In genomic region chr4:142023166-142023565, GRCm38 (mm10) we compare ENCODE assay signal across 31 mouse cellular contexts. TPM values are rescaled to one million over a fixed set of nuclear protein-coding genes. Genes with fewer than 3 reads are reported as not detected.
DNase-seq lines count a peak whose midpoint lies in the region; ATAC-seq and TF ChIP-seq lines count a peak whose summit lies in the region.
"Had no signal": no experiment of that assay in that cellular context is flagged by ENCODE, and none has a peak within 500 bp of the region (broad histone marks: within the 10 kb centered on the region; RNA-seq: fewer than 3 reads in every experiment).

No protein-coding gene starts in this region.

- no peaks in the 10 kb centered on the region for H3K27me3 ChIP-seq in kidney, postnatal 0 days (ENCODE audit: insufficient read depth, low read length)
- H3K27me3 ChIP-seq: embryonic facial prominence, embryonic 13.5 days; forebrain, embryonic 15.5 days; heart, embryonic 12.5 days; hindbrain, embryonic 15.5 days; limb, embryonic 15.5 days; midbrain, embryonic 12.5 days; neural tube, embryonic 13.5 days had no signal

- no peak overlapping the region for H3K9ac ChIP-seq in kidney, postnatal 0 days (ENCODE audit: low read depth, low read length)
- H3K9ac ChIP-seq: embryonic facial prominence, embryonic 13.5 days; forebrain, embryonic 15.5 days; heart, embryonic 12.5 days; hindbrain, embryonic 15.5 days; limb, embryonic 15.5 days; liver, embryonic 15.5 days; lung, embryonic 14.5 days; midbrain, embryonic 12.5 days; neural tube, embryonic 13.5 days had no signal

- peak; percentile 61 for DNase-seq in kidney, postnatal 0 days (ENCODE audit: low spot score)
- DNase-seq in kidney, postnatal 14 days = no peak
- DNase-seq in R1 (ENCODE audit: low read depth, low spot score) = peak; percentile 66
- DNase-seq in left cerebral cortex, postnatal 14 days (ENCODE audit: low spot score in 2 of 2) = no peak
- DNase-seq in thymus, postnatal 14 days = no peak
- DNase-seq: adrenal gland, postnatal 10 days; cerebellum, adult 11 months; cerebellum, adult 9-10 months; cerebellum, postnatal 36 days; gastrocnemius, adult 2 months; gastrocnemius, postnatal 36 days; heart, adult 2 months; kidney, adult 8-10 months; kidney, postnatal 10 days; lung, embryonic 14.5 days had no signal

- 73% methylated on average over 4 of the region's 4 CpGs for WGBS in kidney, postnatal 0 days

- H3K27ac ChIP-seq in kidney, postnatal 0 days = no peak overlapping the region
- H3K27ac ChIP-seq: embryonic facial prominence, embryonic 13.5 days; forebrain, embryonic 10.5 days; forebrain, embryonic 15.5 days; gastrocnemius, adult 2 months; heart, adult 2 months; hindbrain, embryonic 10.5 days; hindbrain, embryonic 15.5 days; limb, embryonic 10.5 days; limb, embryonic 15.5 days; liver, embryonic 15.5 days; midbrain, embryonic 12.5 days; neural tube, embryonic 13.5 days had no signal

- no peak for TF ChIP-seq CTCF in kidney, postnatal 0 days (IDR thresholded peaks at IDR 0.05; ENCODE audit: low read depth)

- no peak overlapping the region for H3K4me3 ChIP-seq in kidney, postnatal 0 days (replicated peaks; ENCODE audit: low read depth, low read length)
- H3K4me3 ChIP-seq: embryonic facial prominence, embryonic 13.5 days; forebrain, embryonic 10.5 days; forebrain, embryonic 15.5 days; gastrocnemius, adult 2 months; heart, adult 2 months; heart, embryonic 12.5 days; hindbrain, embryonic 10.5 days; hindbrain, embryonic 15.5 days; limb, embryonic 10.5 days; limb, embryonic 15.5 days; liver, embryonic 15.5 days; midbrain, embryonic 12.5 days; myocyte; neural tube, embryonic 13.5 days had no signal

- no peak overlapping the region for H3K4me2 ChIP-seq in kidney, postnatal 0 days (ENCODE audit: low read length)
- H3K4me2 ChIP-seq: embryonic facial prominence, embryonic 13.5 days; forebrain, embryonic 15.5 days; heart, embryonic 12.5 days; hindbrain, embryonic 15.5 days; limb, embryonic 15.5 days; liver, embryonic 15.5 days; lung, embryonic 14.5 days; midbrain, embryonic 12.5 days; neural tube, embryonic 13.5 days had no signal

- H3K9me3 ChIP-seq in kidney, postnatal 0 days (replicated peaks; ENCODE audit: low read length) = no peaks in the 10 kb centered on the region
- H3K9me3 ChIP-seq: embryonic facial prominence, embryonic 13.5 days; forebrain, embryonic 15.5 days; heart, embryonic 12.5 days; hindbrain, embryonic 10.5 days; hindbrain, embryonic 15.5 days; limb, embryonic 10.5 days; limb, embryonic 15.5 days; liver, embryonic 15.5 days; midbrain, embryonic 12.5 days; neural tube, embryonic 13.5 days had no signal

- H3K36me3 ChIP-seq in kidney, postnatal 0 days (ENCODE audit: insufficient read depth, low read length) = no peaks in the 10 kb centered on the region
- H3K36me3 ChIP-seq: embryonic facial prominence, embryonic 13.5 days; forebrain, embryonic 10.5 days; forebrain, embryonic 15.5 days; heart, embryonic 12.5 days; hindbrain, embryonic 10.5 days; hindbrain, embryonic 15.5 days; limb, embryonic 10.5 days; limb, embryonic 15.5 days; liver, embryonic 15.5 days; midbrain, embryonic 12.5 days; neural tube, embryonic 13.5 days had no signal

- intact Hi-C loops in left cerebral cortex, postnatal 14 days (cut with DNase I) = no loop called here

- no peaks in the 10 kb centered on the region for H3K4me1 ChIP-seq in kidney, postnatal 0 days (replicated peaks; ENCODE audit: insufficient read depth, low read length)
- H3K4me1 ChIP-seq: forebrain, embryonic 15.5 days; hindbrain, embryonic 15.5 days; limb, embryonic 15.5 days; midbrain, embryonic 12.5 days; neural tube, embryonic 13.5 days had no signal

- ATAC-seq in kidney, postnatal 0 days (replicated peaks; ENCODE audit: low FRiP score, low read depth) = no peak
- peak; percentile 77 for ATAC-seq in granulocyte monocyte progenitor cell, adult 5-6 weeks (replicated peaks; ENCODE audit: poor library complexity, severe bottlenecking)
- ATAC-seq in megakaryocyte progenitor cell, adult 5-6 weeks (replicated peaks; ENCODE audit: poor library complexity) = peak; percentile 80
- ATAC-seq: CD4-positive, CD25-positive, alpha-beta regulatory T cell, adult 4 months; forebrain, embryonic 15.5 days; inflammation-experienced regulatory T-cells, adult 6 months had no signal

RNA-seq across cellular contexts. Expression of gene Fhad1, which starts 8.3 kb away (rescaled TPM):
- 0.32 and 0.50 TPM in 2 replicates for polyA plus RNA-seq in kidney, postnatal 0 days (2015; fragmentation: Nextera tagmentation; extraction: Ambion mirVana)
- total RNA-seq in granulocyte monocyte progenitor cell, adult 5-6 weeks (2014; fragmentation: Nextera tagmentation) = not detected in 2 replicates
- 0.39 TPM in 1 of 2 replicates, not detected in the other for total RNA-seq in granulocyte monocyte progenitor cell, adult 5-6 weeks (2017)
- 0.20 TPM in 1 of 2 replicates, not detected in the other for total RNA-seq in megakaryocyte progenitor cell, adult 5-6 weeks (2015)
- 1.2 TPM in 1 of 2 replicates, not detected in the other for total RNA-seq in megakaryocyte progenitor cell, adult 5-6 weeks (2017)
- total RNA-seq in left cerebral cortex, postnatal 14 days (2021) = 1 to 10 TPM; 2.7 to 2.9 TPM
- total RNA-seq: gastrocnemius, adult 2 months had no signal

Comparison
In these comparisons a context has a peak if more than half of its experiments do, and no peak if none do; other contexts are left out.
1. DNase-seq: peak in kidney, postnatal 0 days (single experiment) and R1 (single experiment); none in kidney, postnatal 14 days (single experiment), left cerebral cortex, postnatal 14 days (0 of 2) and thymus, postnatal 14 days (single experiment).